Mouse (Mus musculus): Measurements from ENCODE around the gene Eno4. TPM values are rescaled to one million over a fixed set of nuclear protein-coding genes. Genes with fewer than 3 reads are reported as not detected.

Gene Eno4
- total RNA-seq, 2 experiments from 2014 or later = 1.3 to 1.5 TPM

DNA sequence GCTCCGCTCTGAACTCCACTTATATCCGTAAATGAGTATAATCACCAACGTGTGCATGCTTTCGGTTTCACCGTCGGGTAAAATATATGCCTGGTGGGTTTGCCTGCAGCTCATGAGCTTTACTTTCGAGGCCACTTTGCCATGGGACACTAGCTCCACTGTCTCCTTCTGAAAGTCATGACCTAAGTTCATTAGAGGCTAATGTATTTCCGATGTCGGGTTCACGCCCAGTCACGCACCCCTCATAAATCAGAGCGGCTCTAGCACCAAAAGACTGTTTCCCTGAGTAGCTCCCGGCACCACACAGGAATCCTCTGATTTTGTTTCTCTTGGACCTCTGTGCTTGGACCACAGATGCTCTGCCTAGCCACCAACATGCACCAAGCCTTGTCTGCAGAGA lies 27.6 kb downstream of the Eno4 start:
- DNase-seq (ENCODE audit: low spot score in 2 of 2) = no peak

DNA sequence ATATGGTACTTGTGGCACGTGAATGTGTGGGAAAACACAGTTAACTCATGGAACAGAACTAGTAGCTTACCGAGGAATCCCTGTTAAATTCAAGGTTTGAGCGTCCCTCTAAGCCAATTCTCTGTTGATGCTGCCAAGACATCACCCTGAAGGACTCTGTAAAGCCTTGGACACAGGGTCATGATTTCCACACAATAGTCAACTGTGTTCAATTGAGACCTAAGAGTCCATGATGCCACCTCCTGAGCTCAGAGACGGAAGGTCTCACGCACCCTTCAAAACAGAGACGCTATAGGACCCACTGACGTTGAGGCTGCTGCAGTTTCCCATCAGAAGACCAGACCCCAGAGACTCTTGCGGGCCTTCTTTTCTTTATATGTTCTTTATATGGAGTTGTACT lies 30.9 kb downstream of the Eno4 start:
- no peak for DNase-seq (ENCODE audit: low spot score in 2 of 2)

- DNase-seq (ENCODE audit: low spot score in 2 of 2) = peak in 1 of 2 experiments; percentile 63
Observed at GRCm38 (mm10) chr19:58975216-58975863, 32.1 kb downstream of the Eno4 start.

- peak; percentile 43 to 70 for DNase-seq (ENCODE audit: low spot score in 2 of 2)
Observed at GRCm38 (mm10) chr19:58978401-58979171, 35.4 kb downstream of the Eno4 start.

DNA sequence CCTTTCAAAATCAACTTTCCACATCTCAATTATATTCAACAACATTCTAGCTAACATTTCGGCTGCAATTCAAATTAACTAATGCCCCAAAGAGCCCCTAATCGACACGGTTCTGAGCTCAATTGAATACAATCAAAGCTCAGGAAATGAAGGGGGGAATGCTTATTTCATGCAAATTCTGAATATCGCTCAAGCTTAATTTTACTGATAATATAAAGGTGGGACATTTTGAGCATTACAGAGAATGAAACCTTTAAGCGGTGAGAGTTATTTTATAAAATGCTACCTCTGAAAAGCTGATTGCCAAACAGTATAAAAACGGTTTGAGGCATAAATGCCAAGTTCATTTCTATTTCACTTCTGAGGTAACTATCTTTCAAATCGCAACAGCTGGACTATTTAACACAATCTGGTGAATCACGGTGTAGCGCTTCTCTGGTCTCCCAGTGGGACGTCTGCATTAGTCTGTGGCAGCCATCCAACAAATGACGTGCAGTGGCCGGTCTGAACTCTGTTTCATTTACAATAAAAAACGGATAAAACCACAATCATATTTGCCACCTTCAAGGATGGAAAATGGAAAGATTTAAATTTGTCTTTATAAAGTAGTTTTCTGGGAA lies 36.3 kb downstream of the Eno4 start:
- peak in 1 of 2 experiments; percentile 32 for DNase-seq (ENCODE audit: low spot score in 2 of 2)

DNA sequence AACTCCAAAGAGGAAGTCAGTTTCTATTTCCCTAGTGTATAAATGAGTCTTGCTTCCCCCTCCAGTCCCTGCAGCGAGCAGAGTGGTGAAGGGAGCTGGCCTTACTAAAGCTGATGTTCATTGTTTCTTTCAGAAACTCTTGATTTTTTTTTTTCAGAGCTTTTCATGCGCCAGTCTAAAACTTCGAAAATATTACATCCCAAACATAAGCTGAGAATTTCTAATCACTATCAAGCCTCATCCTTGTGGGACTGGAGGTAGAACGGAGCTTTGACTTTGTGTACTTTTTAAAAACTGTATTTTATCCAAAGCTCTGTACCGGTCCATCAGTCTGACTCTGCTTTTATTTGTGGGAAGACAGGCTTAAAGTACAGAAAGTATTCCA lies 36.8 kb downstream of the Eno4 start:
- no peak for DNase-seq (ENCODE audit: low spot score in 2 of 2)

DNA sequence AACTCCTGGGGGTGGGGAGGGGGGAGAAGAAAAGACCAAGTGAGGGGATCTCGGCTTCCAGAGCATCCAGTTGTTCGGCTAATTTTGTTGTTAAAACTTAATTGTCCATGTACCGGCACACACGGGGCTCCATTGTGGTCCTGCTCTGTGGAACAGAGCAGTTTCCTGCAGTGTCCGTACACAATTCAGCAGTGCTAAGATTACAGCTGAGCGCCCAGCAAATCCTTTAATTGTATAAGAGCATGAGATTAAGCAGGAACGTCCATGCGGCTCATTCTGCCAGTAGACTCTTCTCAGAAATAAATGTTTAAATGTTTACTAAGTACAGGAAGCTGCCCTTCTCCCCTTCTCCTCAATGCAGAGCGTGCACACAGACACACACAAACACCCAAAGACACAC lies 38.3 kb downstream of the Eno4 start:
- DNase-seq (ENCODE audit: low spot score in 2 of 2) = no peak

DNA sequence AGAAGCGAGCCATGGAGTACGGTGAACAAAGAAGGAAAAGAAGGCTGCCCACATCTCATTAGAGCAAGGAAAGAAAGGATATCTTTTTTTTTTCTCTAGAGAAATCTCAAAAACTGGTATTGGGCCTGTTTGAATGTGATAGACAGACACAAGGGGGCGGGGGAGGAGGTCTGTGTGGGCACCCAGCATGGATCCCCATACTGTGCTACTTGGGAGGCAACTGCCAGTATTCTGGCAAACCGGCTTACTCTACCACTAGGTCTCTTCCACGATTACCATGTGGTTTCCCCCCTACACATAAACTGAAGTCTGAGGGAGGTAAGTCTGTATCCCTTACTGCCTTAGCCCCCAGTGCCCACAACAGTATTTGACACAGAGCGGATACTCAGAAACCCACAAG lies 59.6 kb downstream of the Eno4 start:
- peak; percentile 19 to 76 for DNase-seq (ENCODE audit: low spot score in 2 of 2)

DNA sequence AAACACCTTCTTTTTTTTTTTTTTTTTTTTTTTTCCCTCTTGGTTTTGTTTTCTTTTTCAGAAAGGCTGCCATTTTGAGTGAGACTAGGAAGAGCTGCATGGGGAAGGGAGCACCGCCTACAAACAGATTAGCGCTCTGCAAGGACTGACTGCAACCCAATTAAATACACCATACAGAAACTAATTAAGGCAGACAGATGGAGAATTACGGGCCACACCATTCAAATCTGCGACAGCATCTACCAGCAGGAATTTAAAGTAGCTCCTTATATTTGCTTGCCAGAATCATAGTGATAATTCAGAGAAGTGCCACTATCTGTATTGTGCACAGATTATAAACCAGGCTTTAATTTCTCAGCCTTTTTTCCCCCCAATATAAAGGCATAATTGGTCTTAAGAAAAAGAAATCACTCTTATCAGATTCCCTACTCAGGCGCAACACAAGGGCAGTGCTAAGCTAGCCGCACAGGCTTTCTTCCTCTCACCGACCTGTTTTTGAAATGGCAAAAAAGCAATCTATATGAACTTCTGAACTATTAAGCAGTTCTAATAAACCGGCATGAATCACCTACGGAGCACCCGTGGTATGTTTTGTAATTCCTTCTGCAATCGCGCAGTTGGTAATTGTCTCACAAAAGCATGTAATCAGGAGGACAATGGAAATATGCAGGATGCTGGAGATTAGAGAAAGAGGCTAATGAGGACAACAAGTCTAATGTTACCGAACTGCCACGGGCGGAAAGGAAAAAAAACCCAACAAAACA lies 63.5 kb downstream of the Eno4 start:
- DNase-seq (ENCODE audit: low spot score in 2 of 2) = peak; percentile 59 to 83

GRCm38 (mm10) chr19:59010802-59011201 lies 67.6 kb downstream of the Eno4 start:
- peak in 1 of 2 experiments; percentile 34 for DNase-seq (ENCODE audit: low spot score in 2 of 2)

Small RNAs within 50 kb of the gene (microRNA-seq; reads per million reads assigned to microRNA genes)
- gene Mir3086 = 28.5 to 32.1 reads per million in 2 experiments

Other genes with a start within 250 kb of the Eno4 start
- not detected for gene Pnliprp1, start 214.5 kb upstream of the Eno4 start, total RNA-seq (2021)
- under 1 TPM; 0.20 to 0.27 TPM for gene Pnliprp2, start 183.7 kb upstream of the Eno4 start, total RNA-seq (2021)
- gene 1700019N19Rik, start 149.0 kb upstream of the Eno4 start, total RNA-seq (2021) = under 1 TPM in 1 of 2 experiments, not detected in 1; 0.67 TPM
- gene Hspa12a, start 229 bp downstream of the Eno4 start, total RNA-seq (2021) = 100 to 1,000 TPM; 238 to 250 TPM
- 10 to 100 TPM; 20.2 to 22.9 TPM for gene Shtn1, start 132.7 kb downstream of the Eno4 start, total RNA-seq (2021)
- 1 to 10 TPM in 1 of 2 experiments, under 1 TPM in 1; 0.62 to 1.7 TPM for gene Vax1, start 226.6 kb downstream of the Eno4 start, total RNA-seq (2021)